Mouse (Mus musculus) MEL (cell line): ENCODE results near the gene Emc1.

Source experiments
- BHLHE40 ChIP-seq: IDR thresholded peaks from 2 replicates; pipeline ENCODE4 v1.6.1; 2012; ENCODE audit warnings: low read depth, mild to moderate bottlenecking, inconsistent platforms, low read length, improper control_type of control experiment, borderline replicate concordance
- CTCF ChIP-seq, 3 experiments: IDR thresholded peaks in 2 of 3; conservative IDR thresholded peaks in 1 of 3; 2 replicates each; pipeline ENCODE4 v1.5.1; 2011 to 2012; ENCODE audit warnings: low read length in 3 of 3, low read depth in 2 of 3, mild to moderate bottlenecking in 2 of 3, improper control_type of control experiment in 1 of 3, inconsistent platforms in 1 of 3, mixed read lengths in 1 of 3, moderate library complexity in 1 of 3; ENCODE audit not compliant: control insufficient read depth in 1 of 3, insufficient read depth in 1 of 3, poor library complexity in 1 of 3, severe bottlenecking in 1 of 3
- E2F4 ChIP-seq: IDR thresholded peaks from 2 replicates; pipeline ENCODE4 v1.6.1; 2011; ENCODE audit warnings: low read depth, low read length, improper control_type of control experiment, borderline replicate concordance
- ELF1 ChIP-seq: IDR thresholded peaks from 2 replicates; pipeline ENCODE4 v1.6.1; 2014; ENCODE audit warnings: low read depth, mild to moderate bottlenecking, inconsistent platforms, low read length, improper control_type of control experiment, moderate library complexity
- EP300 ChIP-seq, 2 experiments: IDR thresholded peaks; 2 replicates each; pipeline ENCODE4 v1.6.1; 2011; ENCODE audit warnings: improper control_type of control experiment in 2 of 2, low read length in 2 of 2, low read depth in 1 of 2, mild to moderate bottlenecking in 1 of 2
- HCFC1 ChIP-seq: IDR thresholded peaks from 2 replicates; pipeline ENCODE4 v1.6.1; 2012; ENCODE audit warnings: low read depth, mild to moderate bottlenecking, inconsistent platforms, low read length, improper control_type of control experiment, moderate library complexity
- KAT2A ChIP-seq: conservative IDR thresholded peaks from 2 replicates; pipeline ENCODE4 v1.6.1; 2012; ENCODE audit warnings: low read depth, low read length, improper control_type of control experiment, inconsistent platforms
- MAFK ChIP-seq: IDR thresholded peaks from 2 replicates; pipeline ENCODE4 v1.6.1; 2011; ENCODE audit warnings: low read depth, mild to moderate bottlenecking, low read length, improper control_type of control experiment, borderline replicate concordance
- MAX ChIP-seq: IDR thresholded peaks from 2 replicates; pipeline ENCODE4 v1.6.1; 2011; ENCODE audit warnings: low read length, improper control_type of control experiment
- TCF12 ChIP-seq: IDR thresholded peaks from 2 replicates; pipeline ENCODE4 v1.6.1; 2014; ENCODE audit warnings: low read depth, mild to moderate bottlenecking, inconsistent platforms, low read length, improper control_type of control experiment, moderate library complexity
- UBTF ChIP-seq: IDR thresholded peaks from 2 replicates; pipeline ENCODE4 v1.6.1; 2012; ENCODE audit warnings: low read depth, mild to moderate bottlenecking, inconsistent platforms, low read length, improper control_type of control experiment, moderate library complexity, borderline replicate concordance; ENCODE audit not compliant: insufficient read depth

- TF ChIP-seq CTCF (IDR thresholded peaks at IDR 0.05 in 2 of 3, conservative IDR thresholded peaks at IDR 0.05 in 1 of 3; ENCODE audit: control insufficient read depth in 1 of 3, insufficient read depth in 1 of 3, low read depth in 2 of 3, low read length in 3 of 3, poor library complexity in 1 of 3, severe bottlenecking in 1 of 3) (no peak), MAX (no peak), UBTF (no peak), KAT2A (no peak), TCF12 (no peak), MAFK (no peak), BHLHE40 (no peak), E2F4 (no peak), ELF1 (no peak), EP300 (IDR thresholded peaks at IDR 0.05; ENCODE audit: low read depth in 1 of 2, low read length in 2 of 2) (no peak), HCFC1 (no peak)
Observed at GRCm38 (mm10) chr4:139395431-139395830, 43.0 kb downstream of the Emc1 start.
